Mouse (Mus musculus): ENCODE measurements around the gene Krt16. TPM values are rescaled to one million over a fixed set of nuclear protein-coding genes. Genes with fewer than 3 reads are reported as not detected.
A peak's percentile ranks its signal among the peaks of the same experiment; 100 is the strongest.

The Krt16 gene
- polyA plus RNA-seq (2012; rRNA removed), result not detected in 2 replicates
- not detected in 2 replicates for polyA plus RNA-seq (2014; fragmentation: Nextera tagmentation; extraction: Ambion mirVana)

GRCm38 (mm10) chr11:100248852-100249465, at the start of gene Krt16:
Gene Krt16 (minus strand): TSS chr11:100248902.
- H3K9me3 ChIP-seq (ENCODE audit: control insufficient read depth, low read length), result no peaks in the 10 kb centered on the region
- 58% methylated on average over 7 of the region's 7 CpGs for WGBS (ENCODE audit: insufficient replicate concordance)
- no peak for DNase-seq (ENCODE audit: low read depth in 3 of 3, low spot score in 3 of 3)
- H3K4me2 ChIP-seq (ENCODE audit: low read depth), result no peak within 1 kb of the TSS
- no peaks in the 10 kb centered on the region for H3K36me3 ChIP-seq (replicated peaks; ENCODE audit: control insufficient read depth, insufficient read depth, low read depth)
- TF ChIP-seq CTCF (IDR thresholded peaks at IDR 0.05; ENCODE audit: low read depth) (no peak), EP300 (IDR thresholded peaks at IDR 0.05; ENCODE audit: low read depth) (no peak)
- no peaks in the 10 kb centered on the region for H3K4me1 ChIP-seq (replicated peaks; ENCODE audit: control insufficient read depth in 2 of 2, insufficient read depth in 2 of 2, low read length in 1 of 2)
- no peak for ATAC-seq (ENCODE audit: insufficient read depth)
- no peaks in the 10 kb centered on the region for H3K27me3 ChIP-seq (ENCODE audit: control insufficient read depth, insufficient read depth, low read length)
- H3K9ac ChIP-seq (replicated peaks), result no peak within 1 kb of the TSS
- H3K27ac ChIP-seq, result no peak within 1 kb of the TSS
- no peak within 1 kb of the TSS for H3K4me3 ChIP-seq (ENCODE audit: insufficient read depth in 1 of 2, low read depth in 2 of 2, low read length in 2 of 2)

- DNase-seq (ENCODE audit: low read depth in 3 of 3, low spot score in 3 of 3), result no peak
- no peak overlapping the region for H3K4me3 ChIP-seq (ENCODE audit: insufficient read depth in 1 of 2, low read depth in 2 of 2, low read length in 2 of 2)
- H3K4me2 ChIP-seq (ENCODE audit: low read depth), result peak overlapping the region; percentile 45
- TF ChIP-seq EP300 (IDR thresholded peaks at IDR 0.05; ENCODE audit: low read depth) (no peak), CTCF (IDR thresholded peaks at IDR 0.05; ENCODE audit: low read depth) (peak; percentile 78)
- no peak overlapping the region for H3K27ac ChIP-seq
- H3K9ac ChIP-seq (replicated peaks), result no peak overlapping the region
- H3K27me3 ChIP-seq (ENCODE audit: control insufficient read depth, insufficient read depth, low read length), result no peaks in the 10 kb centered on the region
- 25% methylated on average over 5 of the region's 5 CpGs for WGBS (ENCODE audit: insufficient replicate concordance)
- peaks cover 0 to 3% of the 10 kb centered on the region in 2 experiments; a peak in 2 of 4 replicates for H3K4me1 ChIP-seq (replicated peaks; ENCODE audit: control insufficient read depth in 2 of 2, insufficient read depth in 2 of 2, low read length in 1 of 2)
- no peaks in the 10 kb centered on the region for H3K9me3 ChIP-seq (ENCODE audit: control insufficient read depth, low read length)
- ATAC-seq (ENCODE audit: insufficient read depth), result peak; percentile 43; the same call in 1 of the 2 replicates
- no peaks in the 10 kb centered on the region for H3K36me3 ChIP-seq (replicated peaks; ENCODE audit: control insufficient read depth, insufficient read depth, low read depth)
These were observed 49.1 kb upstream of the Krt16 start for GRCm38 (mm10) chr11:100297801-100298200.

GRCm38 (mm10) chr11:100295308-100295707, 46.6 kb upstream of the Krt16 start:
- ATAC-seq (ENCODE audit: insufficient read depth) (no peak), DNase-seq (ENCODE audit: low read depth in 3 of 3, low spot score in 3 of 3) (peak; percentile 49 to 63 (median 62))
- Histone ChIP-seq H3K4me3 (ENCODE audit: insufficient read depth in 1 of 2, low read depth in 2 of 2, low read length in 2 of 2) (no peak overlapping the region), H3K4me1 (replicated peaks; ENCODE audit: control insufficient read depth in 2 of 2, insufficient read depth in 2 of 2, low read length in 1 of 2) (peaks cover 0 to 3% of the 10 kb centered on the region in 2 experiments; a peak in 2 of 4 replicates), H3K4me2 (ENCODE audit: low read depth) (no peak overlapping the region), H3K9ac (replicated peaks) (no peak overlapping the region), H3K27me3 (ENCODE audit: control insufficient read depth, insufficient read depth, low read length) (no peaks in the 10 kb centered on the region), H3K9me3 (ENCODE audit: control insufficient read depth, low read length) (no peaks in the 10 kb centered on the region), H3K27ac (no peak overlapping the region), H3K36me3 (replicated peaks; ENCODE audit: control insufficient read depth, insufficient read depth, low read depth) (no peaks in the 10 kb centered on the region)
- WGBS (ENCODE audit: insufficient replicate concordance), result 7% methylated on average over 10 of the region's 10 CpGs
- no peak for TF ChIP-seq EP300 (IDR thresholded peaks at IDR 0.05; ENCODE audit: low read depth)
- peak; percentile 100 for TF ChIP-seq CTCF (IDR thresholded peaks at IDR 0.05; ENCODE audit: low read depth)

- Histone ChIP-seq H3K4me1 (replicated peaks; ENCODE audit: control insufficient read depth in 2 of 2, insufficient read depth in 2 of 2, low read length in 1 of 2) (no peaks in the 10 kb centered on the region), H3K4me2 (ENCODE audit: low read depth) (no peak overlapping the region), H3K27me3 (ENCODE audit: control insufficient read depth, insufficient read depth, low read length) (no peaks in the 10 kb centered on the region), H3K9ac (replicated peaks) (no peak overlapping the region), H3K27ac (no peak overlapping the region), H3K9me3 (ENCODE audit: control insufficient read depth, low read length) (no peaks in the 10 kb centered on the region), H3K4me3 (ENCODE audit: insufficient read depth in 1 of 2, low read depth in 2 of 2, low read length in 2 of 2) (no peak overlapping the region), H3K36me3 (replicated peaks; ENCODE audit: control insufficient read depth, insufficient read depth, low read depth) (no peaks in the 10 kb centered on the region)
- DNase-seq (ENCODE audit: low read depth in 3 of 3, low spot score in 3 of 3) (no peak), ATAC-seq (ENCODE audit: insufficient read depth) (no peak)
- WGBS (ENCODE audit: insufficient replicate concordance), result 49% methylated on average over 6 of the region's 6 CpGs
- TF ChIP-seq CTCF (IDR thresholded peaks at IDR 0.05; ENCODE audit: low read depth) (no peak), EP300 (IDR thresholded peaks at IDR 0.05; ENCODE audit: low read depth) (no peak)
These were observed 44.2 kb upstream of the Krt16 start for GRCm38 (mm10) chr11:100292884-100293283.

- WGBS (ENCODE audit: insufficient replicate concordance), result 34% methylated on average over 5 of the region's 5 CpGs
- DNase-seq (ENCODE audit: low read depth in 3 of 3, low spot score in 3 of 3), result no peak
- H3K27ac ChIP-seq, result no peak overlapping the region
- H3K36me3 ChIP-seq (replicated peaks; ENCODE audit: control insufficient read depth, insufficient read depth, low read depth), result no peaks in the 10 kb centered on the region
- H3K9me3 ChIP-seq (ENCODE audit: control insufficient read depth, low read length), result no peaks in the 10 kb centered on the region
- no peak for ATAC-seq (ENCODE audit: insufficient read depth)
- H3K27me3 ChIP-seq (ENCODE audit: control insufficient read depth, insufficient read depth, low read length), result no peaks in the 10 kb centered on the region
- no peak overlapping the region for H3K9ac ChIP-seq (replicated peaks)
- no peaks in the 10 kb centered on the region for H3K4me1 ChIP-seq (replicated peaks; ENCODE audit: control insufficient read depth in 2 of 2, insufficient read depth in 2 of 2, low read length in 1 of 2)
- TF ChIP-seq EP300 (IDR thresholded peaks at IDR 0.05; ENCODE audit: low read depth) (no peak), CTCF (IDR thresholded peaks at IDR 0.05; ENCODE audit: low read depth) (no peak)
- H3K4me2 ChIP-seq (ENCODE audit: low read depth), result no peak overlapping the region
- H3K4me3 ChIP-seq (ENCODE audit: insufficient read depth in 1 of 2, low read depth in 2 of 2, low read length in 2 of 2), result no peak overlapping the region
These were observed 41.5 kb upstream of the Krt16 start for GRCm38 (mm10) chr11:100290235-100290634.
